In the genomic region with DNA sequence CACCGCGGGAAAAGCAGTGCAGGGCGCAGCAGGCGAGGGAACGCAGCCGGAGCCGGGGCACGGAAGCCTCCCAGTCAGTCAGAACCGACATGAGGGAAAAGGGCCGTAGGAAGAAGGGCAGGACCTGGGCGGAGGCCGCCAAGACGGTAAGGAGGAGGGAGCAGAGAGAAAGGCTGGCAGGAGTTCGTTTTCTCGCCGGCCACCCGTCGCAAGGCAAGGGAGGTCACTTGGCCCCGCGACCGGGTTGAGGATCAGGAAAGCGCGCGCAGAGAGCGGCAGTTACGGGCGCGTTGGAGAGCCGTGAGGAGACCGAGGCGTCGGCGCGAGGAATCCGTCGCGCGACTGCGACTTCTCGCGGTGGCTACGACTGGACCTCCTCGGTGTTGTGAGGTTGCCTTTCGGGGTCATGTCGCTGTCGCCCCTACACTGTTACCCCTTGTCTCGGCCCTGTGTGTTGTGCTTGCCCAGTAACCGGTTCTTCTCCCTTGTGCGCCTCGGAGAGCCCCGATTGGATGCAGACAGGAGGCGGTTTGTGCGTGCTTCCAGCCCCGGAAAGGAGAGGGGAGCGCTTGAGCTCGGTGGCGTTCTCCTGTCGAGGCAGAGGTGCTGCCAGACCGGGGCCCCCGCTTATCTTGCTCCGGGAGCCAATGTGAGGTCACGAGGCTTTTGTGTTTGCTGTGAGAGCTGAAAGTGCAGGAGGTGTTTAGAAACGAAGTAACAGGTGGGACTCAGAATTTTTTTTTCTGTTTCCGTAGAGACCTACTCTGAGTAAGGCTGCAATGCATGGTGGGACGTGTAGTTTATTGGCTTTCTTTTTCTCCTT, we compare ENCODE assay signal across 8 mouse cellular contexts. TPM values are rescaled to one million over a fixed set of nuclear protein-coding genes. Genes with fewer than 3 reads are reported as not detected.
DNase-seq lines count a peak whose midpoint lies in the region; ATAC-seq and TF ChIP-seq lines count a peak whose summit lies in the region.

No protein-coding gene starts in this region.

- H3K9ac ChIP-seq in MEL (ENCODE audit: control insufficient read depth, low read depth, low read length, poor library complexity, severe bottlenecking), result peak overlapping the region; percentile 99
- H3K9ac ChIP-seq in forebrain, postnatal 0 days, result peak overlapping the region; percentile 97
- peak overlapping the region; percentile 94 for H3K9ac ChIP-seq in lung, embryonic 14.5 days

- no peak for TF ChIP-seq EP300 in MEL (IDR thresholded peaks at IDR 0.05; ENCODE audit: low read depth in 1 of 2, low read length in 2 of 2)

- peaks cover 57% of the 10 kb centered on the region for H3K79me2 ChIP-seq in MEL (ENCODE audit: control insufficient read depth, insufficient read depth, low read length, poor library complexity)

- no peaks in the 10 kb centered on the region for H3K9me3 ChIP-seq in MEL (replicated peaks; ENCODE audit: insufficient read depth, low read length)
- no peaks in the 10 kb centered on the region for H3K9me3 ChIP-seq in forebrain, postnatal 0 days (ENCODE audit: low read length)
- H3K9me3 ChIP-seq in lung, embryonic 14.5 days (ENCODE audit: low read depth, low read length), result no peaks in the 10 kb centered on the region

- peaks cover 16 to 30% of the 10 kb centered on the region in 2 experiments for H3K4me1 ChIP-seq in MEL (ENCODE audit: control insufficient read depth in 1 of 2, insufficient read depth in 2 of 2, low read length in 2 of 2)
- H3K4me1 ChIP-seq in cerebellum, adult 2 months (ENCODE audit: control insufficient read depth, insufficient read depth, low read length), result peaks cover 5% of the 10 kb centered on the region; the same call in 1 of the 2 replicates
- peaks cover 4% of the 10 kb centered on the region; the same call in 1 of the 2 replicates for H3K4me1 ChIP-seq in forebrain, postnatal 0 days (ENCODE audit: insufficient read depth)
- H3K4me1 ChIP-seq in lung, embryonic 14.5 days (ENCODE audit: insufficient read depth), result peaks cover 7% of the 10 kb centered on the region

- peaks cover 0 to 43% of the 10 kb centered on the region in 2 experiments; a peak in 2 of 4 replicates for H3K36me3 ChIP-seq in MEL (ENCODE audit: control insufficient read depth in 1 of 2, insufficient read depth in 2 of 2, low read length in 2 of 2)
- H3K36me3 ChIP-seq in forebrain, postnatal 0 days (ENCODE audit: insufficient read depth), result no peaks in the 10 kb centered on the region
- H3K36me3 ChIP-seq in lung, embryonic 14.5 days (ENCODE audit: insufficient read depth), result peaks cover 3% of the 10 kb centered on the region; the same call in 1 of the 2 replicates

- H3K27me3 ChIP-seq in MEL (ENCODE audit: control insufficient read depth in 1 of 2, insufficient read depth in 2 of 2, low read length in 2 of 2), result no peaks in the 10 kb centered on the region
- H3K27me3 ChIP-seq in cerebellum, adult 2 months (ENCODE audit: control insufficient read depth, insufficient read depth, low read length), result no peaks in the 10 kb centered on the region
- no peaks in the 10 kb centered on the region for H3K27me3 ChIP-seq in forebrain, postnatal 0 days (ENCODE audit: insufficient read depth, low read length)
- no peaks in the 10 kb centered on the region for H3K27me3 ChIP-seq in lung, embryonic 14.5 days (ENCODE audit: insufficient read depth, low read length)

- no peak for TF ChIP-seq RAD21 in MEL (IDR thresholded peaks at IDR 0.05; ENCODE audit: low read depth, low read length)

- peak; percentile 93 for DNase-seq in MEL (ENCODE audit: low read depth, low spot score)
- peak; percentile 77 for DNase-seq in cerebellum, adult 2 months
- peak; percentile 80 for DNase-seq in forebrain, postnatal 0 days
- DNase-seq in heart, postnatal 36 days, result peak; percentile 70 to 86
- DNase-seq in layer of hippocampus, adult 2 months (ENCODE audit: low spot score in 2 of 2), result peak; percentile 63 to 71
- peak; percentile 76 for DNase-seq in lung, embryonic 14.5 days
- peak; percentile 86 for DNase-seq in testis, postnatal 14 days (ENCODE audit: low spot score)

- peak; percentile 21 to 68; a peak in 2 of 4 replicates for TF ChIP-seq POLR2A in MEL (IDR thresholded peaks at IDR 0.05; ENCODE audit: control insufficient read depth in 1 of 2, insufficient read depth in 1 of 2, low read depth in 1 of 2, low read length in 2 of 2, poor library complexity in 1 of 2)
- TF ChIP-seq POLR2A in cerebellum, adult 2 months (IDR thresholded peaks at IDR 0.05; ENCODE audit: borderline replicate concordance, insufficient read depth, low read length), result no peak

- intact Hi-C loops in heart, postnatal 36 days (cut with DNase I), result loop anchor here (2.0 to 10.0 kb wide), 5 partner anchors 62 to 1488 kb away; a partner anchor contains a TSS

- H3K4me2 ChIP-seq in forebrain, postnatal 0 days (ENCODE audit: low read depth), result peak overlapping the region; percentile 68
- H3K4me2 ChIP-seq in lung, embryonic 14.5 days, result peak overlapping the region; percentile 58

- peak overlapping the region; percentile 72 to 98 for H3K4me3 ChIP-seq in MEL (ENCODE audit: control insufficient read depth in 1 of 2, insufficient read depth in 1 of 2, low read depth in 2 of 2, low read length in 2 of 2)
- peak overlapping the region; percentile 79 for H3K4me3 ChIP-seq in cerebellum, adult 2 months (replicated peaks; ENCODE audit: insufficient read depth, low read depth, low read length)
- H3K4me3 ChIP-seq in forebrain, postnatal 0 days (ENCODE audit: low read depth, low read length), result peak overlapping the region; percentile 96
- H3K4me3 ChIP-seq in layer of hippocampus, adult 2 months, result peak overlapping the region; percentile 100
- peak overlapping the region; percentile 96 for H3K4me3 ChIP-seq in lung, embryonic 14.5 days (ENCODE audit: low read depth, low read length)

- peak; percentile 44 for ATAC-seq in forebrain, postnatal 0 days
- peak; percentile 59 for ATAC-seq in lung, embryonic 14.5 days (ENCODE audit: insufficient read depth)
- ATAC-seq in neutrophil, adult 5-6 weeks (ENCODE audit: extremely low read depth, insufficient number of reproducible peaks, low FRiP score, poor library complexity, severe bottlenecking), result peak; percentile 39

- under 1% methylated on average over 65 of the region's 65 CpGs for WGBS in cerebellum, adult 2 months
- 5% methylated on average over 63 of the region's 65 CpGs for WGBS in forebrain, postnatal 0 days
- WGBS in lung, embryonic 14.5 days, result under 1% methylated on average over 65 of the region's 65 CpGs

- H3K27ac ChIP-seq in MEL (ENCODE audit: control insufficient read depth, low read depth, low read length), result peak overlapping the region; percentile 99
- peak overlapping the region; percentile 73 for H3K27ac ChIP-seq in cerebellum, adult 2 months (ENCODE audit: insufficient read depth, low read length)
- peak overlapping the region; percentile 98 for H3K27ac ChIP-seq in forebrain, postnatal 0 days (ENCODE audit: low read depth, low read length)
- H3K27ac ChIP-seq in layer of hippocampus, adult 2 months, result peak overlapping the region; percentile 96
- peak overlapping the region; percentile 99 for H3K27ac ChIP-seq in lung, embryonic 14.5 days (ENCODE audit: low read depth)

- TF ChIP-seq CTCF in MEL (IDR thresholded peaks at IDR 0.05 in 2 of 3, conservative IDR thresholded peaks at IDR 0.05 in 1 of 3; ENCODE audit: control insufficient read depth in 1 of 3, insufficient read depth in 1 of 3, low read depth in 2 of 3, low read length in 3 of 3, poor library complexity in 1 of 3, severe bottlenecking in 1 of 3), result no peak
- TF ChIP-seq CTCF in cerebellum, adult 2 months (IDR thresholded peaks at IDR 0.05; ENCODE audit: borderline replicate concordance, insufficient read depth, low read depth, low read length), result no peak
- no peak for TF ChIP-seq CTCF in forebrain, postnatal 0 days (IDR thresholded peaks at IDR 0.05; ENCODE audit: low read depth)
- no peak for TF ChIP-seq CTCF in layer of hippocampus, adult 2 months (conservative IDR thresholded peaks at IDR 0.05)
- TF ChIP-seq CTCF in lung, embryonic 14.5 days (IDR thresholded peaks at IDR 0.05; ENCODE audit: low read depth), result no peak

TF ChIP-seq in MEL, 35 proteins besides CTCF, POLR2A, EP300 and RAD21 (continues in another document):
- no peak for TF ChIP-seq CHD2 (IDR thresholded peaks at IDR 0.05; ENCODE audit: low read length)
- TF ChIP-seq MYC (IDR thresholded peaks at IDR 0.05; ENCODE audit: low read depth, low read length), result peak; percentile 79; the same call in 1 of the 2 replicates
- peak; percentile 58; the same call in 1 of the 2 replicates for TF ChIP-seq TCF12 (IDR thresholded peaks at IDR 0.05; ENCODE audit: low read depth, low read length)
- TF ChIP-seq ELF1 (IDR thresholded peaks at IDR 0.05; ENCODE audit: low read depth, low read length), result peak; percentile 77
- peak; percentile 94 for TF ChIP-seq HCFC1 (IDR thresholded peaks at IDR 0.05; ENCODE audit: low read depth, low read length)
- TF ChIP-seq ZMIZ1 (IDR thresholded peaks at IDR 0.05; ENCODE audit: low read depth, low read length), result peak; percentile 61; the same call in 1 of the 2 replicates
- peak; percentile 72; the same call in 1 of the 2 replicates for TF ChIP-seq KAT2A (conservative IDR thresholded peaks at IDR 0.05; ENCODE audit: low read depth, low read length)
- no peak for TF ChIP-seq TAL1 (IDR thresholded peaks at IDR 0.05; ENCODE audit: low read length)
- TF ChIP-seq ZKSCAN1 (IDR thresholded peaks at IDR 0.05; ENCODE audit: low read depth, low read length), result no peak; the same call in 1 of the 2 replicates
- peak; percentile 87 for TF ChIP-seq ETS1 (IDR thresholded peaks at IDR 0.05; ENCODE audit: low read depth, low read length)
- TF ChIP-seq ZNF384 (IDR thresholded peaks at IDR 0.05; ENCODE audit: low read depth, low read length), result peak; percentile 98
- TF ChIP-seq RCOR1 (IDR thresholded peaks at IDR 0.05; ENCODE audit: low read depth, low read length), result no peak
- TF ChIP-seq SMC3 (IDR thresholded peaks at IDR 0.05; ENCODE audit: low read depth, low read length), result no peak
- peak; percentile 75; the same call in 1 of the 2 replicates for TF ChIP-seq MXI1 (IDR thresholded peaks at IDR 0.05; ENCODE audit: low read depth, low read length)
- TF ChIP-seq GATA1 (IDR thresholded peaks at IDR 0.05; ENCODE audit: low read depth, low read length), result peak; percentile 77
- TF ChIP-seq USF1 (IDR thresholded peaks at IDR 0.05; ENCODE audit: low read depth, low read length), result peak; percentile 84

RNA-seq across cellular contexts. Expression of a gene that starts 0.6 kb away (rescaled TPM):
- total RNA-seq in MEL (2012; rRNA removed), result 18.8 and 19.2 TPM in 2 replicates
- 10 to 100 TPM; 26.2 to 62.0 TPM for polyA plus RNA-seq in MEL (2012; ENCODE audit: insufficient read depth in 1 of 2, insufficient read length in 2 of 2, low read depth in 1 of 2, low replicate concordance in 2 of 2, missing spikeins in 1 of 2)
- polyA plus RNA-seq in cerebellum, adult 2 months (2012; rRNA removed), result 13.7 and 14.2 TPM in 2 replicates
- 17.8 and 19.9 TPM in 2 replicates for total RNA-seq in forebrain, postnatal 0 days (2014; rRNA removed)
- 3.3 and 7.3 TPM in 2 replicates for polyA plus RNA-seq in forebrain, postnatal 0 days (2015; fragmentation: Nextera tagmentation; extraction: Ambion mirVana)
- total RNA-seq in heart, postnatal 36 days (2021), result 10 to 100 TPM; 24.0 to 28.1 TPM
- 10 to 100 TPM; 32.6 to 34.3 TPM for total RNA-seq in layer of hippocampus, adult 2 months (2021)
- 18.7 and 21.0 TPM in 2 replicates for polyA plus RNA-seq in lung, embryonic 14.5 days (2014; fragmentation: Nextera tagmentation; extraction: Ambion mirVana)
- 53.3 and 62.8 TPM in 2 replicates for total RNA-seq in neutrophil, adult 5-6 weeks (2017)

Comparison
In these comparisons a context has a peak if more than half of its experiments do, and no peak if none do; other contexts are left out.
1. Peak in every context shown above with its lines: DNase-seq, ATAC-seq, H3K4me3 ChIP-seq and H3K27ac ChIP-seq.